Mouse (Mus musculus): ENCODE results near the gene Phox2a. TPM values are rescaled to one million over a fixed set of nuclear protein-coding genes. Genes with fewer than 3 reads are reported as not detected.

The Phox2a gene
- polyA plus RNA-seq, 1 experiment from 2014 or later = not detected

GRCm38 (mm10) chr7:101832372-101832771 is 14.3 kb downstream of the Phox2a start:
- Histone ChIP-seq H3K9me3 (ENCODE audit: low read length) (no peaks in the 10 kb centered on the region), H3K4me2 (ENCODE audit: low read depth, low read length) (no peak overlapping the region), H3K4me3 (ENCODE audit: low read depth, low read length) (no peak overlapping the region), H3K4me1 (ENCODE audit: insufficient read depth) (peaks cover 3% of the 10 kb centered on the region; the same call in 1 of the 2 replicates), H3K27ac (ENCODE audit: low read depth) (no peak overlapping the region), H3K27me3 (ENCODE audit: insufficient read depth, low read length) (peaks cover 11% of the 10 kb centered on the region), H3K9ac (replicated peaks) (no peak overlapping the region), H3K36me3 (replicated peaks; ENCODE audit: insufficient read depth, low read length) (peaks cover 32% of the 10 kb centered on the region)
- ATAC-seq (no peak), DNase-seq (no peak)
- TF ChIP-seq CTCF (IDR thresholded peaks at IDR 0.05; ENCODE audit: low read depth) (no peak), EP300 (IDR thresholded peaks at IDR 0.05; ENCODE audit: low read depth) (no peak)
- WGBS (ENCODE audit: insufficient replicate concordance) = 85% methylated on average over 4 of the region's 4 CpGs

GRCm38 (mm10) chr7:101833352-101833751 is 15.2 kb downstream of the Phox2a start:
- Histone ChIP-seq H3K9me3 (ENCODE audit: low read length) (no peaks in the 10 kb centered on the region), H3K4me1 (ENCODE audit: insufficient read depth) (peaks cover 3% of the 10 kb centered on the region; the same call in 1 of the 2 replicates), H3K36me3 (replicated peaks; ENCODE audit: insufficient read depth, low read length) (peaks cover 32% of the 10 kb centered on the region), H3K4me2 (ENCODE audit: low read depth, low read length) (no peak overlapping the region), H3K9ac (replicated peaks) (no peak overlapping the region), H3K27ac (ENCODE audit: low read depth) (no peak overlapping the region), H3K4me3 (ENCODE audit: low read depth, low read length) (no peak overlapping the region), H3K27me3 (ENCODE audit: insufficient read depth, low read length) (peaks cover 20% of the 10 kb centered on the region)
- no peak for TF ChIP-seq EP300 (IDR thresholded peaks at IDR 0.05; ENCODE audit: low read depth)
- TF ChIP-seq CTCF (IDR thresholded peaks at IDR 0.05; ENCODE audit: low read depth) = no peak
- 64% methylated on average over 5 of the region's 5 CpGs for WGBS (ENCODE audit: insufficient replicate concordance)
- DNase-seq = no peak
- no peak for ATAC-seq

GRCm38 (mm10) chr7:101833916-101834584 is 15.9 kb downstream of the Phox2a start:
- Histone ChIP-seq H3K9ac (replicated peaks) (no peak overlapping the region), H3K27ac (ENCODE audit: low read depth) (no peak overlapping the region), H3K27me3 (ENCODE audit: insufficient read depth, low read length) (peaks cover 25% of the 10 kb centered on the region), H3K4me1 (ENCODE audit: insufficient read depth) (peaks cover 5% of the 10 kb centered on the region; the same call in 1 of the 2 replicates), H3K4me3 (ENCODE audit: low read depth, low read length) (no peak overlapping the region), H3K4me2 (ENCODE audit: low read depth, low read length) (no peak overlapping the region), H3K36me3 (replicated peaks; ENCODE audit: insufficient read depth, low read length) (peaks cover 30% of the 10 kb centered on the region), H3K9me3 (ENCODE audit: low read length) (no peaks in the 10 kb centered on the region)
- DNase-seq (no peak), ATAC-seq (no peak)
- no peak for TF ChIP-seq EP300 (IDR thresholded peaks at IDR 0.05; ENCODE audit: low read depth)
- TF ChIP-seq CTCF (IDR thresholded peaks at IDR 0.05; ENCODE audit: low read depth) = no peak
- WGBS (ENCODE audit: insufficient replicate concordance) = 83% methylated on average over 3 of the region's 3 CpGs

- peaks cover 23% of the 10 kb centered on the region for H3K36me3 ChIP-seq (replicated peaks; ENCODE audit: insufficient read depth, low read length)
- H3K4me1 ChIP-seq (ENCODE audit: insufficient read depth) = peaks cover 5% of the 10 kb centered on the region; the same call in 1 of the 2 replicates
- no peak overlapping the region for H3K9ac ChIP-seq (replicated peaks)
- H3K27ac ChIP-seq (ENCODE audit: low read depth) = no peak overlapping the region
- no peak for TF ChIP-seq EP300 (IDR thresholded peaks at IDR 0.05; ENCODE audit: low read depth)
- no peak for TF ChIP-seq CTCF (IDR thresholded peaks at IDR 0.05; ENCODE audit: low read depth)
- no peak for ATAC-seq
- H3K4me2 ChIP-seq (ENCODE audit: low read depth, low read length) = no peak overlapping the region
- WGBS (ENCODE audit: insufficient replicate concordance) = 71% methylated on average over 3 of the region's 3 CpGs
- H3K9me3 ChIP-seq (ENCODE audit: low read length) = no peaks in the 10 kb centered on the region
- peaks cover 26% of the 10 kb centered on the region for H3K27me3 ChIP-seq (ENCODE audit: insufficient read depth, low read length)
- H3K4me3 ChIP-seq (ENCODE audit: low read depth, low read length) = no peak overlapping the region
- DNase-seq = no peak
Observed at GRCm38 (mm10) chr7:101834903-101835302, 16.8 kb downstream of the Phox2a start.

GRCm38 (mm10) chr7:101835457-101836109 is 17.5 kb downstream of the Phox2a start:
- no peak overlapping the region for H3K27ac ChIP-seq (ENCODE audit: low read depth)
- peaks cover 5% of the 10 kb centered on the region; the same call in 1 of the 2 replicates for H3K4me1 ChIP-seq (ENCODE audit: insufficient read depth)
- no peak overlapping the region for H3K9ac ChIP-seq (replicated peaks)
- H3K4me3 ChIP-seq (ENCODE audit: low read depth, low read length) = no peak overlapping the region; the same call in 1 of the 2 replicates
- ATAC-seq (no peak), DNase-seq (no peak)
- H3K4me2 ChIP-seq (ENCODE audit: low read depth, low read length) = peak overlapping the region; percentile 91
- TF ChIP-seq EP300 (IDR thresholded peaks at IDR 0.05; ENCODE audit: low read depth) (no peak), CTCF (IDR thresholded peaks at IDR 0.05; ENCODE audit: low read depth) (peak; percentile 26; the same call in 1 of the 2 replicates)
- WGBS (ENCODE audit: insufficient replicate concordance) = 45% methylated on average over 5 of the region's 5 CpGs
- H3K27me3 ChIP-seq (ENCODE audit: insufficient read depth, low read length) = peaks cover 26% of the 10 kb centered on the region
- H3K9me3 ChIP-seq (ENCODE audit: low read length) = no peaks in the 10 kb centered on the region
- peaks cover 17% of the 10 kb centered on the region for H3K36me3 ChIP-seq (replicated peaks; ENCODE audit: insufficient read depth, low read length)

All from liver, postnatal 0 days (tissue).